ENCODE assay signal across 7 mouse cellular contexts in genomic region chr2:6720753-6721459, GRCm38 (mm10).
DNase-seq lines count a peak whose midpoint lies in the region; ATAC-seq and TF ChIP-seq lines count a peak whose summit lies in the region.

No protein-coding gene starts in this region.

- TF ChIP-seq CTCF in G1E (IDR thresholded peaks at IDR 0.05; ENCODE audit: low read depth, low read length), result no peak
- no peak for TF ChIP-seq CTCF in kidney, postnatal 0 days (IDR thresholded peaks at IDR 0.05; ENCODE audit: low read depth)

- no peak overlapping the region for H3K9ac ChIP-seq in kidney, postnatal 0 days (ENCODE audit: low read depth, low read length)

- peak overlapping the region; percentile 63 for H3K27ac ChIP-seq in heart, embryonic 10.5 days
- H3K27ac ChIP-seq in kidney, postnatal 0 days, result no peak overlapping the region

- DNase-seq in CD4-positive, CD25-positive, alpha-beta regulatory T cell, adult 2 months (ENCODE audit: low read depth, low spot score), result peak; percentile 83
- DNase-seq in G1E (ENCODE audit: low spot score), result no peak
- DNase-seq in embryo, embryonic 10 days (ENCODE audit: low spot score), result peak; percentile 41
- no peak for DNase-seq in heart, embryonic 10.5 days (ENCODE audit: low spot score)
- DNase-seq in kidney, postnatal 0 days (ENCODE audit: low spot score), result peak; percentile 45
- peak; percentile 68 for DNase-seq in splenic B cell, adult 2 months (ENCODE audit: low read depth, low spot score)

- H3K27me3 ChIP-seq in G1E (ENCODE audit: insufficient read depth, low read length), result peaks cover 11% of the 10 kb centered on the region
- no peaks in the 10 kb centered on the region for H3K27me3 ChIP-seq in heart, embryonic 10.5 days (ENCODE audit: insufficient read depth, poor library complexity, severe bottlenecking)
- no peaks in the 10 kb centered on the region for H3K27me3 ChIP-seq in kidney, postnatal 0 days (ENCODE audit: insufficient read depth, low read length)
- no peaks in the 10 kb centered on the region for H3K27me3 ChIP-seq in splenic B cell, adult 2 months (ENCODE audit: control insufficient read depth, insufficient read depth, low read length, poor library complexity, severe bottlenecking)

- peak overlapping the region; percentile 36; the same call in 1 of the 2 replicates for H3K4me3 ChIP-seq in G1E (ENCODE audit: low read depth, low read length)
- peak overlapping the region; percentile 48 for H3K4me3 ChIP-seq in heart, embryonic 10.5 days
- peak overlapping the region; percentile 30 for H3K4me3 ChIP-seq in kidney, postnatal 0 days (replicated peaks; ENCODE audit: low read depth, low read length)

- no peak; the same call in 1 of the 2 replicates for ATAC-seq in G1E (ENCODE audit: extremely low read depth, insufficient number of reproducible peaks, low FRiP score, poor library complexity, severe bottlenecking)
- ATAC-seq in kidney, postnatal 0 days (replicated peaks; ENCODE audit: low FRiP score, low read depth), result peak; percentile 87
- peak; percentile 30 for ATAC-seq in megakaryocyte progenitor cell, adult 5-6 weeks (replicated peaks; ENCODE audit: poor library complexity)

- no peaks in the 10 kb centered on the region for H3K9me3 ChIP-seq in G1E (replicated peaks)
- no peaks in the 10 kb centered on the region for H3K9me3 ChIP-seq in heart, embryonic 10.5 days
- H3K9me3 ChIP-seq in kidney, postnatal 0 days (replicated peaks; ENCODE audit: low read length), result no peaks in the 10 kb centered on the region

- 37% methylated on average over 11 of the region's 11 CpGs for WGBS in heart, embryonic 10.5 days
- WGBS in kidney, postnatal 0 days, result 15% methylated on average over 11 of the region's 11 CpGs

- peak overlapping the region; percentile 66 for H3K4me2 ChIP-seq in kidney, postnatal 0 days (ENCODE audit: low read length)

- no peaks in the 10 kb centered on the region for H3K36me3 ChIP-seq in G1E (replicated peaks)
- H3K36me3 ChIP-seq in heart, embryonic 10.5 days, result no peaks in the 10 kb centered on the region
- no peaks in the 10 kb centered on the region for H3K36me3 ChIP-seq in kidney, postnatal 0 days (ENCODE audit: insufficient read depth, low read length)
- no peaks in the 10 kb centered on the region; the same call in 1 of the 2 replicates for H3K36me3 ChIP-seq in splenic B cell, adult 2 months (ENCODE audit: control insufficient read depth, insufficient read depth, low read length, poor library complexity, severe bottlenecking)

- H3K4me1 ChIP-seq in G1E (ENCODE audit: insufficient read depth, low read depth, low read length), result no peaks in the 10 kb centered on the region
- peaks cover 23% of the 10 kb centered on the region for H3K4me1 ChIP-seq in heart, embryonic 10.5 days
- no peaks in the 10 kb centered on the region for H3K4me1 ChIP-seq in kidney, postnatal 0 days (replicated peaks; ENCODE audit: insufficient read depth, low read length)

Comparison
In these comparisons a context has a peak if more than half of its experiments do, and no peak if none do; other contexts are left out.
1. DNase-seq: peak in CD4-positive, CD25-positive, alpha-beta regulatory T cell, adult 2 months (single experiment), embryo, embryonic 10 days (single experiment), kidney, postnatal 0 days (single experiment) and splenic B cell, adult 2 months (single experiment); none in G1E (single experiment) and heart, embryonic 10.5 days (single experiment).
2. Peak in every context shown above with its lines, with median percentiles within 50 percentile points of each other: H3K4me3 ChIP-seq.